Mouse (Mus musculus) bone marrow, adult 2 months (tissue): ENCODE results near the gene A230050P20Rik.

Source experiments
- CTCF ChIP-seq: fragments of 200-500 bp; IDR thresholded peaks from 2 replicates; pipeline ENCODE4 v1.5.1; 2011; ENCODE audit warnings: low read length, control low read depth; ENCODE audit not compliant: control insufficient read depth, insufficient read depth
- POLR2A ChIP-seq: fragments of 200-500 bp; IDR thresholded peaks from 2 replicates; pipeline ENCODE4 v1.6.1; 2011; ENCODE audit warnings: low read depth, mild to moderate bottlenecking, control low read depth, low read length, borderline replicate concordance; ENCODE audit not compliant: control insufficient read depth

GRCm38 (mm10) chr9:20902174-20902491, 33.7 kb downstream of the A230050P20Rik start:
- TF ChIP-seq CTCF (no peak), POLR2A (no peak)
